Mouse (Mus musculus): Measurements from ENCODE around the gene Mmp9. TPM values are rescaled to one million over a fixed set of nuclear protein-coding genes. Genes with fewer than 3 reads are reported as not detected.

The Mmp9 gene
- total and polyA plus RNA-seq, 3 experiments = 0.93 to 5.1 (median 0.99) TPM

DNA sequence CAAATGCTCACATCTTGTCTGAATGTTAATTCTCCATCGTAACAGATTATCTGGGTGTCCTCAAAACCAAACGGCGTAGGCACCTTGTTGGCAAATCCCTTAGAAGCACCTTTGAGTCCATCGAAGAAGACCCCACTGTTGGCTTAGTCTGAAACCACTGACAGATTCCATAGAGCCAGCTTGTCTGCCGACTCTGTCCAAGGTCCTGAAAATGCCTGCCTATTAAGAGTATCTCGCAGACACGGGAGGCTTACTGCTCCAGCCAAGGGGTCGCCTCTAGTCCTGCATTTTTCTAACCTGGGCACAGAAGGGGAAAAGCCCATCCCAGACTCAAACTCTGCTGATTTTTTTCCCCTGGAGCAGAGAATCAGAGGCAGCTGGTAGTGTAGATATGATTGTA, 25.8 kb downstream of the Mmp9 start:
- H3K27me3 ChIP-seq (ENCODE audit: control insufficient read depth, insufficient read depth, low read length) = peaks cover 13% of the 10 kb centered on the region
- DNase-seq = no peak
- intact Hi-C loops (cut with DNase I) = no loop called here

DNA sequence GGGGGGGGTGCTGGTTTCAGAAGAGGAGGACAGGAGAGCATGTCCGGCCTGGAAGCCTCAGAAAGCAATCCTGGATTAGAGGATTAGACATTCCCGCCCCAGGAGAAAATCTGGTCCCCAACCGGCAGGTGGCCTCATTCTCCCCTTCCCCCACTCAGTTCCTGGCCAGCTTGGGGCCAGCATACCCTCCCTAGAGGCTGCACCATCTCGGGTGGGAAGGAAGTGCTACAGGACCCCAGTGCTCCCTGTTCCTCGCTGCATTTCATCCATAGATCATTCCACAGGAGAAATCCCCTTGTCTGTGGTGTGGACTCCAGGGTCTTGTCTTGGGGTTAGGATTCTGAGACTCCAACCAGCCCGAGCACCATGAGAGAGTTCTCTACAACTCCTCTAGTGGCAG, 26.6 kb downstream of the Mmp9 start:
- H3K4me3 ChIP-seq = no peak overlapping the region
- no peak overlapping the region for H3K27ac ChIP-seq
- WGBS = 16% methylated on average over 6 of the region's 6 CpGs
- TF ChIP-seq POLR2A (IDR thresholded peaks at IDR 0.05; ENCODE audit: insufficient read depth, low read depth, low read length) = no peak
- TF ChIP-seq CTCF (IDR thresholded peaks at IDR 0.05) = no peak
- no peak for TF ChIP-seq EP300 (IDR thresholded peaks at IDR 0.05; ENCODE audit: insufficient read depth, low read depth, low read length)
- H3K4me1 ChIP-seq (ENCODE audit: control insufficient read depth, insufficient read depth, low read length) = no peaks in the 10 kb centered on the region
- no peak for DNase-seq
- H3K36me3 ChIP-seq (ENCODE audit: control insufficient read depth, insufficient read depth, low read length) = no peaks in the 10 kb centered on the region
- peaks cover 13% of the 10 kb centered on the region for H3K27me3 ChIP-seq (ENCODE audit: control insufficient read depth, insufficient read depth, low read length)
- intact Hi-C loops (cut with DNase I) = no loop called here
- H3K79me2 ChIP-seq (replicated peaks; ENCODE audit: control insufficient read depth, insufficient read depth, low read length) = no peaks in the 10 kb centered on the region
- H3K9ac ChIP-seq (ENCODE audit: low read depth, low read length) = no peak overlapping the region

More for the DNA sequence above, 25.8 kb downstream of the Mmp9 start:
- TF ChIP-seq EP300 (IDR thresholded peaks at IDR 0.05; ENCODE audit: insufficient read depth, low read depth, low read length) (no peak), POLR2A (IDR thresholded peaks at IDR 0.05; ENCODE audit: insufficient read depth, low read depth, low read length) (no peak), CTCF (IDR thresholded peaks at IDR 0.05) (no peak)
- Histone ChIP-seq H3K9ac (ENCODE audit: low read depth, low read length) (no peak overlapping the region), H3K4me1 (ENCODE audit: control insufficient read depth, insufficient read depth, low read length) (no peaks in the 10 kb centered on the region), H3K36me3 (ENCODE audit: control insufficient read depth, insufficient read depth, low read length) (no peaks in the 10 kb centered on the region), H3K27ac (no peak overlapping the region), H3K79me2 (replicated peaks; ENCODE audit: control insufficient read depth, insufficient read depth, low read length) (no peaks in the 10 kb centered on the region), H3K4me3 (no peak overlapping the region)
- WGBS = 13% methylated on average over 8 of the region's 8 CpGs

DNA sequence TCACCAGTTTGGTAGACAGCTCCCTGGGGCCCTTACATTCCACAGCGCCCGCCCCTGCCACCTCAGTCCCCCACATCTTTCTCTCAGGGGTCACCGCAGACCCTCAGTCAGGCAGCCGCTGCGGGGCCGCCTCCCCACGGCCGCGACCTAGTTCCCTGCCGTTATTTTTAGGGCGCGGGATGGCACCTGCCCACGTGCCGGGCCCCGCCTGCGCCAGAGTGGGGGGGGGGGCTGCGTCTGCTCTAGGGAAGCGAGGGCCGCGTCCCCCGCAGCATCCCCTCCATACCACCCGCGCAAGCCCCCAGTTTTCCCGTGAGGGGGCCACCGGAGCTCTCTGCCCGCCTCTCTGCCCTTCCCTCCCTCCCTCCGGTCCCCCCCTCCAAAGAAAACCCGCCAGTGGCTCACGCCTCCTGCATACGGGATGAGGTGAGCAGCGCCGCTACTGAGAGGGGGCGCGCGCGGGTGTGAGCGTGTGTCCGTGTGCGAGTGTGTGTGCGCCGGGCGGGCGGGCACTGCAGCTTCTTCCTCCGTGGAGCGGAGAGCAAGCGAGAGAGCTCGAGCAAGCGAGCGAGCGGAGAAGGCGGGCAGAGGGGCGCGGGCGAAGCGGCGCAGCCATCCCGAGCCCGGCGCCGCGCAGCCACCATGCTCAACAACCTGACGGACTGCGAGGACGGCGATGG, 27.3 kb downstream of the Mmp9 start:
- H3K27me3 ChIP-seq (ENCODE audit: control insufficient read depth, insufficient read depth, low read length) = peaks cover 13% of the 10 kb centered on the region
- intact Hi-C loops (cut with DNase I) = no loop called here
- no peak overlapping the region for H3K4me3 ChIP-seq
- H3K9ac ChIP-seq (ENCODE audit: low read depth, low read length) = no peak overlapping the region
- no peaks in the 10 kb centered on the region for H3K36me3 ChIP-seq (ENCODE audit: control insufficient read depth, insufficient read depth, low read length)
- H3K27ac ChIP-seq = no peak overlapping the region
- WGBS = 1% methylated on average over 61 of the region's 65 CpGs
- no peaks in the 10 kb centered on the region for H3K79me2 ChIP-seq (replicated peaks; ENCODE audit: control insufficient read depth, insufficient read depth, low read length)
- DNase-seq = no peak
- no peak for TF ChIP-seq CTCF (IDR thresholded peaks at IDR 0.05)
- TF ChIP-seq POLR2A (IDR thresholded peaks at IDR 0.05; ENCODE audit: insufficient read depth, low read depth, low read length) = no peak
- TF ChIP-seq EP300 (IDR thresholded peaks at IDR 0.05; ENCODE audit: insufficient read depth, low read depth, low read length) = no peak
- no peaks in the 10 kb centered on the region for H3K4me1 ChIP-seq (ENCODE audit: control insufficient read depth, insufficient read depth, low read length)

DNA sequence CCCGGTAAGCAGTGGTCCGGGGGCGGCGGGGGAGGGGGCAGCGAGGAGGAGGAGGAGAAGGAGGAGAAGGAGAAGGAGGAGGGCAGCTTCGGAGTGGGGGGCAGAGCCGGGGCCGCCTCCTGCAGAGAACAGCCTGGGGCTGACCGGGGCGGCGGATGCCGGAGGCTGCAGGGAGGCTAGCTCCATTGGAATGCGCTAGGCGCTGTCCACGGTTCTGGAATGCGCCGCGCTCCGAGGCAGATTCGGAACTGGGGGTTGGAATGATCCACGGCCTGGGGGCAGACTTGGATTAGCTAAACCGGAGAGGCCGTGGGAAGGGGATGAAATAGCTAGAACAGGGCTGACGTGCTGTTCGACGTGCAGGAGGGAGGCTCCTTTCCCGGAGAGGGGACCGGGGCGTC, 27.9 kb downstream of the Mmp9 start:
- Histone ChIP-seq H3K36me3 (ENCODE audit: control insufficient read depth, insufficient read depth, low read length) (no peaks in the 10 kb centered on the region), H3K27me3 (ENCODE audit: control insufficient read depth, insufficient read depth, low read length) (peaks cover 14% of the 10 kb centered on the region), H3K79me2 (replicated peaks; ENCODE audit: control insufficient read depth, insufficient read depth, low read length) (no peaks in the 10 kb centered on the region), H3K27ac (no peak overlapping the region), H3K4me3 (no peak overlapping the region), H3K4me1 (ENCODE audit: control insufficient read depth, insufficient read depth, low read length) (no peaks in the 10 kb centered on the region), H3K9ac (ENCODE audit: low read depth, low read length) (no peak overlapping the region)
- DNase-seq = peak; percentile 48 to 79
- WGBS = under 1% methylated on average over 29 of the region's 29 CpGs
- intact Hi-C loops (cut with DNase I) = no loop called here
- TF ChIP-seq POLR2A (IDR thresholded peaks at IDR 0.05; ENCODE audit: insufficient read depth, low read depth, low read length) (no peak), EP300 (IDR thresholded peaks at IDR 0.05; ENCODE audit: insufficient read depth, low read depth, low read length) (no peak), CTCF (IDR thresholded peaks at IDR 0.05) (no peak)

DNA sequence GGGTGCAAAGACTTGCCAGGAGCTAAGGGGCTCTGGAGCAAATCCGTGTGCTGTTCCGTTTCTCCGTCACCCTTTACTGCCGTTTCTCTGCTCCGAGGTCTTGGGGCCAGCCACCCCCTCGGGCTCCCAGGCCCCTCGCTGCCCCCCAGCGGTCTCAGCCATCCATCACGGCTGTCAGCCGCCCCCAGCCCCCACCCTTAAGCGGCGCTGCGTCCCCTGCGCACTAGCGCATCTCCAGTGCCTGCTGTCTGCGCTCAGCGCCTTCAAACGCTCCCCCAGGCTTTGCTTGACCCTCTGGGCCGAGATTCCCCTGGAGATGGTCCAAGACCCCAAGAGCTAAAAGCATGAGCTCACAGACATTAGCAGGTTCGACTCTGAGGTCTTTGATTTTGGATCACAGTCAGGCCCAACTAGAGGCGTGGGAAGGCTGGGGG, 28.8 kb downstream of the Mmp9 start:
- TF ChIP-seq CTCF (IDR thresholded peaks at IDR 0.05) (no peak), EP300 (IDR thresholded peaks at IDR 0.05; ENCODE audit: insufficient read depth, low read depth, low read length) (no peak), POLR2A (IDR thresholded peaks at IDR 0.05; ENCODE audit: insufficient read depth, low read depth, low read length) (no peak)
- H3K9ac ChIP-seq (ENCODE audit: low read depth, low read length) = no peak overlapping the region
- DNase-seq = no peak
- no peak overlapping the region for H3K4me3 ChIP-seq
- H3K4me1 ChIP-seq (ENCODE audit: control insufficient read depth, insufficient read depth, low read length) = no peaks in the 10 kb centered on the region
- no peaks in the 10 kb centered on the region for H3K79me2 ChIP-seq (replicated peaks; ENCODE audit: control insufficient read depth, insufficient read depth, low read length)
- H3K36me3 ChIP-seq (ENCODE audit: control insufficient read depth, insufficient read depth, low read length) = no peaks in the 10 kb centered on the region
- 4% methylated on average over 21 of the region's 21 CpGs for WGBS
- intact Hi-C loops (cut with DNase I) = no loop called here
- no peak overlapping the region for H3K27ac ChIP-seq
- peaks cover 15% of the 10 kb centered on the region for H3K27me3 ChIP-seq (ENCODE audit: control insufficient read depth, insufficient read depth, low read length)

DNA sequence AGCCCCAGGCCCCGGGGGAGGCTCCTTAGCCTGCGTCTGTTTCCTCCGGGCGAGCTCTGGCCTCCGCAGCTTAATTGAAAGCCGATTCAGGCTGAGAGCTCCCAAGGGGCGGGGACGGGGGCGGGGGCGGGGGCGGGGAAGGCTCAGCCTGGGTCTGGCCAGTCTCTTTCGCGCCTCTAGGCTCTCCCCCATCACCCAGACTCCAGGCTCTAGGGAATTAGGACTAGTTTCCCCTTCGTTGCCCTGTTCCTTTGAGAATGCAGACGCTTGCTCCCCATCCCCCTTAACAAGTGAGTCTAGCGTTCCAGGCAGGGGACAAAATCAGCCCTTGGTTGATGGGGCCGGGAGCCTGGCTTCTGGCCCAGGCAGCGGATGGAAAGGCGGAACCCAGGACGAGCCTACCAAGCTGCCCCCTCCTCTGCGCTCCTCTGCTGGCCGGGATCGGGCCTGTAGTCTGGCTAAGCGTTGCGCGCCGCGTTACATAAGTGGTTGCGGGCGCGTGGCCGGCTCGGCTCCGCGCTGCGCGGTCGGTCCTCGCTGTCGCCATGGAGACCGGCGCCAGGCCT, 30.1 kb downstream of the Mmp9 start:
- WGBS = 1% methylated on average over 42 of the region's 42 CpGs
- no peaks in the 10 kb centered on the region for H3K36me3 ChIP-seq (ENCODE audit: control insufficient read depth, insufficient read depth, low read length)
- H3K27me3 ChIP-seq (ENCODE audit: control insufficient read depth, insufficient read depth, low read length) = peaks cover 15% of the 10 kb centered on the region
- TF ChIP-seq CTCF (IDR thresholded peaks at IDR 0.05) (no peak), EP300 (IDR thresholded peaks at IDR 0.05; ENCODE audit: insufficient read depth, low read depth, low read length) (no peak)
- no peak overlapping the region for H3K4me3 ChIP-seq
- intact Hi-C loops (cut with DNase I) = no loop called here
- no peaks in the 10 kb centered on the region for H3K4me1 ChIP-seq (ENCODE audit: control insufficient read depth, insufficient read depth, low read length)
- no peak overlapping the region for H3K9ac ChIP-seq (ENCODE audit: low read depth, low read length)
- DNase-seq = no peak
- no peaks in the 10 kb centered on the region for H3K79me2 ChIP-seq (replicated peaks; ENCODE audit: control insufficient read depth, insufficient read depth, low read length)
- H3K27ac ChIP-seq = no peak overlapping the region
